Mouse (Mus musculus): ENCODE data around the gene Crkl.

The Crkl gene

GRCm38 (mm10) chr16:17451541-17452372, at the start of gene Crkl:
Gene Crkl, plus strand, starts transcription at chr16:17451987.
- DNase-seq = peak; percentile 97 to 98

GRCm38 (mm10) chr16:17402855-17403254, 48.9 kb upstream of the Crkl start:
- DNase-seq = peak in 1 of 2 experiments; percentile 42

- peak; percentile 59 to 67 for DNase-seq
Measured at GRCm38 (mm10) chr16:17405271-17405696, 46.5 kb upstream of the Crkl start.

GRCm38 (mm10) chr16:17405736-17406443, 45.9 kb upstream of the Crkl start, which contains the start of the genes Snap29 and Pi4ka:
Gene Snap29, plus strand, starts transcription at chr16:17405986.
Gene Pi4ka, minus strand, starts transcription at chr16:17406314.
- peak; percentile 99 to 100 for DNase-seq

- peak in 1 of 2 experiments; percentile 9 for DNase-seq
Measured at GRCm38 (mm10) chr16:17406512-17407231, 45.1 kb upstream of the Crkl start.

GRCm38 (mm10) chr16:17409046-17409445, 42.7 kb upstream of the Crkl start:
- no peak for DNase-seq

GRCm38 (mm10) chr16:17410209-17410608, 41.6 kb upstream of the Crkl start:
- no peak for DNase-seq

- no peak for DNase-seq
Measured at GRCm38 (mm10) chr16:17423021-17423420, 28.8 kb upstream of the Crkl start.

GRCm38 (mm10) chr16:17432576-17432975, 19.2 kb upstream of the Crkl start:
- DNase-seq = peak in 1 of 2 experiments; percentile 5

- DNase-seq = peak; percentile 36 to 46
Measured at GRCm38 (mm10) chr16:17452373-17452715, 557 bp downstream of the Crkl start.

- DNase-seq = no peak
Measured at GRCm38 (mm10) chr16:17456901-17457300, 5.1 kb downstream of the Crkl start.

- DNase-seq = peak; percentile 15 to 20
Measured at GRCm38 (mm10) chr16:17460254-17460653, 8.5 kb downstream of the Crkl start.

- DNase-seq = no peak
Measured at GRCm38 (mm10) chr16:17461596-17461995, 9.8 kb downstream of the Crkl start.

- no peak for DNase-seq
Measured at GRCm38 (mm10) chr16:17463184-17463583, 11.4 kb downstream of the Crkl start.

- DNase-seq = no peak
Measured at GRCm38 (mm10) chr16:17466875-17467663, 15.3 kb downstream of the Crkl start.

GRCm38 (mm10) chr16:17472498-17472897, 20.7 kb downstream of the Crkl start:
- peak; percentile 36 to 46 for DNase-seq

GRCm38 (mm10) chr16:17474091-17474490, 22.3 kb downstream of the Crkl start:
- DNase-seq = peak; percentile 30 to 38

GRCm38 (mm10) chr16:17474761-17475160, 23.0 kb downstream of the Crkl start:
- DNase-seq = no peak

GRCm38 (mm10) chr16:17475326-17475725, 23.5 kb downstream of the Crkl start:
- DNase-seq = no peak

GRCm38 (mm10) chr16:17478331-17478943, 26.6 kb downstream of the Crkl start:
- DNase-seq = no peak

- DNase-seq = no peak
Measured at GRCm38 (mm10) chr16:17481465-17481864, 29.7 kb downstream of the Crkl start.

- DNase-seq = peak in 1 of 2 experiments; percentile 33
Measured at GRCm38 (mm10) chr16:17486505-17486904, 34.7 kb downstream of the Crkl start.
